Mouse (Mus musculus): ENCODE measurements at regions not wholly inside any gene's neighbourhood (a gene's known extent, or its start where the extent isn't known, plus 50 kb on each side); places are given as distances from the start of the nearest gene placed in this dataset.

DNA sequence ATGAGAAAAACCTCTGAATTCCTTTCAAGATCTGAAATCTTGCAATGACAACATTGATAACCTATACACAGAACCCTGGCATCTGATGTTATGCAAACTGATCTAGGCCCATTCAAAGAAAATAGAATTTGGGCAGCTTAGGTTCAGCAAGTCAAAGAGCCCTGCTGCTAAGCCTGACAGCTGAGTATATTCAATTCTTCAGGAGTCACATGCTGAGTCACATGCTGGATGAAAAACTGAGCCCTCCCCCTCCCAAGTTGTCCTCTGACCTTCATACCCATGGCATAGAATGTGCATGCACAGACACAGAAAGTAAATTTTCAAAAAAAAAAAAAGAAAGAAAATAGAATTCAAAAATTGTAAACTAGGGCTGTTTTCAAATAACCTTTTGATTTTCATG lies 355.6 kb upstream of the Cited2 start:
- Histone ChIP-seq H3K27me3 (replicated peaks) (no peaks in the 10 kb centered on the region), H3K9ac (no peak overlapping the region), H3K4me1 (no peaks in the 10 kb centered on the region), H3K36me3 (no peaks in the 10 kb centered on the region), H3K4me3 (replicated peaks) (no peak overlapping the region), H3K27ac (no peak overlapping the region), H3K4me2 (no peak overlapping the region), H3K9me3 (no peaks in the 10 kb centered on the region)
- no peak for ATAC-seq (ENCODE audit: insufficient read depth, low FRiP score, low read depth)

- Histone ChIP-seq H3K27me3 (replicated peaks) (no peaks in the 10 kb centered on the region), H3K27ac (no peak overlapping the region), H3K4me1 (no peaks in the 10 kb centered on the region), H3K36me3 (no peaks in the 10 kb centered on the region), H3K4me3 (replicated peaks) (no peak overlapping the region), H3K4me2 (no peak overlapping the region), H3K9ac (no peak overlapping the region), H3K9me3 (no peaks in the 10 kb centered on the region)
- 76% methylated on average over 1 of the region's 1 CpGs for WGBS
- ATAC-seq (ENCODE audit: insufficient read depth, low FRiP score, low read depth), result no peak
Observed at GRCm38 (mm10) chr10:17368636-17369035, 354.4 kb upstream of the Cited2 start.

DNA sequence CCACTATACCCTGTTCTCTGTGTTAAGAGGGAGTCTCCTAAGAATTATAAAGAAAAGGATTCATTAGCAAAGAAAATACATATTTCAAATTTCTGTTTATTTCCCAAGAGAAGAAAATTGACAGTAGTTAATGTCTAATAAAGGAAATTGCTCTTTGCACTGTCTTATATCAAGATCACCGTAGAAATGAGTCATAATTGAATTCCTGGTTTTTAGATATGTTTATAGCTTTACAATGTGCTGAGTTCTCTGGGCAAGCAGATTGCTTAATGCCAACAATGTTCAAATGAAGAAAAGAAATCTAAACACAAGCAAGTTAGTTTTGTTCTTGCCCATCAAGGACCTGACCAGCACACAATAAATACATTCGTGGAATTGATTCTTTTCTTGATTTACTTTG lies 350.1 kb upstream of the Cited2 start:
- H3K36me3 ChIP-seq, result no peaks in the 10 kb centered on the region
- H3K27ac ChIP-seq, result no peak overlapping the region
- H3K27me3 ChIP-seq (replicated peaks), result no peaks in the 10 kb centered on the region
- no peak overlapping the region for H3K4me2 ChIP-seq
- H3K9me3 ChIP-seq, result no peaks in the 10 kb centered on the region
- H3K4me1 ChIP-seq, result no peaks in the 10 kb centered on the region
- H3K9ac ChIP-seq, result no peak overlapping the region
- no peak for ATAC-seq (ENCODE audit: insufficient read depth, low FRiP score, low read depth)
- no peak overlapping the region for H3K4me3 ChIP-seq (replicated peaks)
- WGBS, result 59% methylated on average over 2 of the region's 2 CpGs

DNA sequence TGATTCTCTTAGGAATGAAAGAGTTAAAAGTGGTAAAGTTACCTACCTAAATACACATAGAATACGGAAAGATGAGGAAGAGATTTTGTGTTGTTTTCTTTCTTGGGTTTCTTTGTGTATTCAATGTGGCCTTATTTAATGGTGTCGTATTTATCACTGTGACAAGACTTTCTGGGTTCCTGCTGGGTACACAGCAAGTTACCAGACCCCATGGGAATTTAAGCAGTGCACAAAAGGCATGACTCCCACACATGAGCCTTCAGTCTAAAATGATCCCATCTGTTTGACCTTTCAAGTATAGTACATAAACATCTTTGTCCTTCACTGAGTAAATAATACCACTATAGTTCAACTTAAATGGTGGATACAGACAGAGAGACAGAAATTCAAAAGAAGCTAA lies 349.0 kb upstream of the Cited2 start:
- 50% methylated on average over 2 of the region's 2 CpGs for WGBS
- Histone ChIP-seq H3K9ac (no peak overlapping the region), H3K9me3 (no peaks in the 10 kb centered on the region), H3K27ac (no peak overlapping the region), H3K27me3 (replicated peaks) (no peaks in the 10 kb centered on the region), H3K36me3 (no peaks in the 10 kb centered on the region), H3K4me1 (no peaks in the 10 kb centered on the region), H3K4me3 (replicated peaks) (no peak overlapping the region), H3K4me2 (no peak overlapping the region)
- no peak for ATAC-seq (ENCODE audit: insufficient read depth, low FRiP score, low read depth)

GRCm38 (mm10) chr10:17382990-17383389 lies 340.0 kb upstream of the Cited2 start:
- 88% methylated on average over 6 of the region's 6 CpGs for WGBS
- Histone ChIP-seq H3K9ac (no peak overlapping the region), H3K36me3 (no peaks in the 10 kb centered on the region), H3K27ac (no peak overlapping the region), H3K4me3 (replicated peaks) (no peak overlapping the region), H3K27me3 (replicated peaks) (no peaks in the 10 kb centered on the region), H3K4me2 (no peak overlapping the region), H3K9me3 (no peaks in the 10 kb centered on the region), H3K4me1 (no peaks in the 10 kb centered on the region)
- no peak for ATAC-seq (ENCODE audit: insufficient read depth, low FRiP score, low read depth)

DNA sequence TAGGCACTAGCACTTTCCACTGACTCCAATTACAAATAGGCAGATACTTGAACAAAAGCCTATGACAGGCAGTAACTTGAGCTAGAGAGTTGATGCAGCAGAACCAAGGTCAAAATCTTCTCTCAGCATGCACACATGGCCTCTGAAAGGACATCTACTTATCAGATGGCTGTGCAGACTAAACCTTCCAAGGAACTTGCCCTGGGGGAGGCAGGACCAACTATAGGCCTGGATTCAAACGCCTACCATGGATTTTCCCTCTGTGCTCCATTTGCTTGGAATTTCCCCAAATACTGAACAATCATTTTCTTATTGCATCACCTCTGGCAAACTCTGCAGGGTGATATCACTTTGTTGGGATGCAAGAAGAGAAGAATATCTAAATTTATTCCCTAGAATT lies 337.8 kb upstream of the Cited2 start:
- H3K27me3 ChIP-seq (replicated peaks), result no peaks in the 10 kb centered on the region
- H3K27ac ChIP-seq, result no peak overlapping the region
- no peak overlapping the region for H3K4me3 ChIP-seq (replicated peaks)
- no peaks in the 10 kb centered on the region for H3K9me3 ChIP-seq
- H3K4me1 ChIP-seq, result no peaks in the 10 kb centered on the region
- no peak overlapping the region for H3K4me2 ChIP-seq
- 68% methylated on average over 1 of the region's 1 CpGs for WGBS
- no peak overlapping the region for H3K9ac ChIP-seq
- no peak for ATAC-seq (ENCODE audit: insufficient read depth, low FRiP score, low read depth)
- H3K36me3 ChIP-seq, result no peaks in the 10 kb centered on the region

GRCm38 (mm10) chr10:17387296-17387695 lies 335.7 kb upstream of the Cited2 start:
- no peak overlapping the region for H3K27ac ChIP-seq
- H3K4me1 ChIP-seq, result no peaks in the 10 kb centered on the region
- H3K9ac ChIP-seq, result no peak overlapping the region
- H3K36me3 ChIP-seq, result no peaks in the 10 kb centered on the region
- no peaks in the 10 kb centered on the region for H3K27me3 ChIP-seq (replicated peaks)
- 75% methylated on average over 4 of the region's 4 CpGs for WGBS
- ATAC-seq (ENCODE audit: insufficient read depth, low FRiP score, low read depth), result no peak
- no peak overlapping the region for H3K4me2 ChIP-seq
- no peaks in the 10 kb centered on the region for H3K9me3 ChIP-seq
- no peak overlapping the region for H3K4me3 ChIP-seq (replicated peaks)

- ATAC-seq (ENCODE audit: insufficient read depth, low FRiP score, low read depth), result no peak
- no peak overlapping the region for H3K27ac ChIP-seq
- no peak overlapping the region for H3K4me3 ChIP-seq (replicated peaks)
- H3K9ac ChIP-seq, result no peak overlapping the region
- H3K36me3 ChIP-seq, result no peaks in the 10 kb centered on the region
- no peaks in the 10 kb centered on the region for H3K9me3 ChIP-seq
- no peaks in the 10 kb centered on the region for H3K27me3 ChIP-seq (replicated peaks)
- WGBS, result 76% methylated on average over 8 of the region's 8 CpGs
- no peak overlapping the region for H3K4me2 ChIP-seq
- no peaks in the 10 kb centered on the region for H3K4me1 ChIP-seq
Observed at GRCm38 (mm10) chr10:17395495-17396224, 327.4 kb upstream of the Cited2 start.

- Histone ChIP-seq H3K4me1 (no peaks in the 10 kb centered on the region), H3K4me3 (replicated peaks) (no peak overlapping the region), H3K36me3 (no peaks in the 10 kb centered on the region), H3K27ac (no peak overlapping the region), H3K9me3 (no peaks in the 10 kb centered on the region), H3K9ac (no peak overlapping the region), H3K27me3 (replicated peaks) (no peaks in the 10 kb centered on the region), H3K4me2 (no peak overlapping the region)
- ATAC-seq (ENCODE audit: insufficient read depth, low FRiP score, low read depth), result no peak
Observed at GRCm38 (mm10) chr10:17403899-17404298, 319.1 kb upstream of the Cited2 start.

GRCm38 (mm10) chr10:17407854-17408606 lies 315.0 kb upstream of the Cited2 start:
- Histone ChIP-seq H3K4me1 (no peaks in the 10 kb centered on the region), H3K36me3 (no peaks in the 10 kb centered on the region), H3K9ac (no peak overlapping the region), H3K4me3 (replicated peaks) (no peak overlapping the region), H3K9me3 (no peaks in the 10 kb centered on the region), H3K27ac (no peak overlapping the region), H3K4me2 (no peak overlapping the region), H3K27me3 (replicated peaks) (no peaks in the 10 kb centered on the region)
- WGBS, result 47% methylated on average over 2 of the region's 2 CpGs
- peak; percentile 56; the same call in 1 of the 2 replicates for ATAC-seq (ENCODE audit: insufficient read depth, low FRiP score, low read depth)

DNA sequence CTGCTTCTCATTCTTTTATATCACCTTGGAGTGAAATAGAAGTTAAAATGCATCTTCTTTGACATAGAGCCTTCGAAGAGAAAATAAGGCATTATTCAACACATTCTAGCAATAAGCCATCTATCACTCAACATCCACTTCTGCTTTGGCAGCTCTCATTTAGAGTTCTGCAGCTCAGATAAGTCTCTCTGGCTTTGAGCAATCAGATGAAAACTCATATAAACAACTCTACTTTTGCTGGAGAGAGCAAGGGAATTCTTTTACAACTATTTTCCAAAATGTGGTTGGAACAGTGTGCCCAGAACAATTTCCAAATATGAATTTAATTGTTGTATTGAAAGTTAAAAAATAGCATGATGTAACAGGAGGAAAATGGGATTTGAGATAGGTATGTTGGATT lies 314.2 kb upstream of the Cited2 start:
- Histone ChIP-seq H3K27ac (no peak overlapping the region), H3K9me3 (no peaks in the 10 kb centered on the region), H3K9ac (no peak overlapping the region), H3K4me2 (no peak overlapping the region), H3K27me3 (replicated peaks) (no peaks in the 10 kb centered on the region), H3K36me3 (no peaks in the 10 kb centered on the region), H3K4me3 (replicated peaks) (no peak overlapping the region), H3K4me1 (no peaks in the 10 kb centered on the region)
- no peak for ATAC-seq (ENCODE audit: insufficient read depth, low FRiP score, low read depth)
- WGBS, result 69% methylated on average over 1 of the region's 1 CpGs

DNA sequence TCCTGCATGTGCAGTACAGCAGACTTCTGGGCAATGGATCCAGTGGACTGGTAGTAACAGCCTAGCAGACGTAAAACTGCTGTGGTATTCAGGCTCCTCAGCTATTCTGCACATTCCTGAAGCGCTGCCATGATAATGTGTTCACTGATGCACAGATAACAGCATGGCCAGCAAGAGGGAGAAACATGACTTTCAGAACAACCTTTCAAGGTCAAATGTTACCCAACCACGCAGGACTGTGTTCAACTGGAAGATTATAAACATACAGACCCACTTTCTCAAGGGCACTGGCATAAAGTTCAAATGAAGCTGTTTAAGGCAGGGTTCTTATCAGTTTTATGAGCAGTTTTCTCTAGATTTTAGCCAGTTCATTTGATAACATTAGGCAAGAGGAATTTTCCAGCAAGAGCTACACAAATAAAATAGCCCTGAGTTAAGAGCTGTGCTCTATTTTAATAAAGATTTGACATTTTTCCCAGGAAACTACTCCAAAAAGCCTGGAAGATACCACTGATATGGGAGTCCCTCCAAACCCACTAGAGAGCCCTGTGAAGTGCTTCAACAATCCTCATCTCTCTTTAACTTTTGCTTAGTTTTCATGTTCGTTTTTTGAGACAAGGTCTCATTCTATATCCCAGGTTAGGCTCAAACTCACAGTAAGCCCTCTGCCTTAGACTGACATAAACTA lies 311.6 kb upstream of the Cited2 start:
- H3K9ac ChIP-seq, result no peak overlapping the region
- no peaks in the 10 kb centered on the region for H3K27me3 ChIP-seq (replicated peaks)
- no peak overlapping the region for H3K27ac ChIP-seq
- WGBS, result 58% methylated on average over 4 of the region's 4 CpGs
- H3K9me3 ChIP-seq, result no peaks in the 10 kb centered on the region
- H3K4me2 ChIP-seq, result no peak overlapping the region
- no peaks in the 10 kb centered on the region for H3K4me1 ChIP-seq
- no peak for ATAC-seq (ENCODE audit: insufficient read depth, low FRiP score, low read depth)
- no peaks in the 10 kb centered on the region for H3K36me3 ChIP-seq
- H3K4me3 ChIP-seq (replicated peaks), result no peak overlapping the region

All from stomach, embryonic 15.5 days (tissue).